Mouse (Mus musculus) G1E (cell line): ENCODE measurements around the gene Mon1a. TPM values are rescaled to one million over a fixed set of nuclear protein-coding genes. Genes with fewer than 3 reads are reported as not detected.
A peak's percentile ranks its signal among the peaks of the same experiment; 100 is the strongest.

ENCODE experiments used
- ATAC-seq: 2 replicates; pipeline ENCODE4 v1.8.0; 2016; ENCODE audit warnings: mild to moderate bottlenecking; ENCODE audit not compliant: insufficient number of reproducible peaks, poor library complexity, low FRiP score, severe bottlenecking; ENCODE audit errors: extremely low read depth
- DNase-seq: peaks from one replicate; pipeline ENCODE4 v3.0.0; 2012; ENCODE audit warnings: low spot score
- H3K27me3 ChIP-seq: 2 replicates; pipeline ENCODE4 v1.6.1; 2012; ENCODE audit warnings: mild to moderate bottlenecking, low read length, inconsistent platforms; ENCODE audit not compliant: insufficient read depth
- H3K36me3 ChIP-seq: replicated peaks from 2 replicates; pipeline ENCODE3; 2012; ENCODE audit warnings: mild to moderate bottlenecking, inconsistent platforms
- H3K4me1 ChIP-seq: 2 replicates; pipeline ENCODE4 v1.6.1; 2012; ENCODE audit warnings: low read depth, low read length, inconsistent platforms, mixed read lengths; ENCODE audit not compliant: insufficient read depth
- H3K4me3 ChIP-seq: 2 replicates; pipeline ENCODE4 v1.5.1; 2012; ENCODE audit warnings: low read depth, mild to moderate bottlenecking, inconsistent platforms, low read length, moderate library complexity, mixed read lengths
- H3K9me3 ChIP-seq: replicated peaks from 2 replicates; pipeline ENCODE4 v1.6.1; 2012; ENCODE audit warnings: inconsistent platforms
- CTCF ChIP-seq: IDR thresholded peaks from 2 replicates; pipeline ENCODE4 v1.5.1; 2012; ENCODE audit warnings: low read depth, low read length, inconsistent platforms, mixed read lengths
- GATA1 ChIP-seq: IDR thresholded peaks from 2 replicates; pipeline ENCODE4 v1.6.1; 2012; ENCODE audit warnings: borderline replicate concordance, low read length, inconsistent platforms, mixed read lengths
- GATA2 ChIP-seq: IDR thresholded peaks from 2 replicates; pipeline ENCODE4 v1.6.1; 2012; ENCODE audit warnings: low read depth, low read length, inconsistent platforms, borderline replicate concordance
- POLR2AphosphoS5 ChIP-seq: IDR thresholded peaks from 2 replicates; pipeline ENCODE4 v1.6.1; 2012; ENCODE audit warnings: low read depth, low read length, inconsistent platforms; ENCODE audit not compliant: insufficient replicate concordance
- TAL1 ChIP-seq: conservative IDR thresholded peaks from 2 replicates; pipeline ENCODE4 v1.6.1; 2012; ENCODE audit warnings: low read depth, low read length, inconsistent platforms, mixed read lengths
- polyA plus RNA-seq: library from polyadenylated mRNA; stranded (reverse); fragments of >175 nt; gene quantifications from 2 replicates; pipeline ENCODE4 v1.2.3, GENCODE M21; 2012
- total RNA-seq, 2 experiments: library from RNA; stranded (forward) in 1 of 2; stranded (reverse) in 1 of 2; fragments of 200-1000 nt in 1 of 2; fragments of >200 nt in 1 of 2; fragmentation: Nextera tagmentation in 1 of 2; gene quantifications; 2 replicates each; pipeline ENCODE4 v1.2.3; 2014 to 2017

The Mon1a gene
- total and polyA plus RNA-seq, 3 experiments: 2.0 to 13.6 (median 12.8) TPM

- ATAC-seq (no peak), DNase-seq (no peak)
- no peak overlapping the region for H3K4me3 ChIP-seq
- no peaks in the 10 kb centered on the region for H3K9me3 ChIP-seq
- no peaks in the 10 kb centered on the region for H3K36me3 ChIP-seq
- peaks cover 6% of the 10 kb centered on the region; the same call in 1 of the 2 replicates for H3K4me1 ChIP-seq
- no peak for TF ChIP-seq POLR2AphosphoS5
- no peak for TF ChIP-seq GATA2
- no peak for TF ChIP-seq CTCF
- no peak for TF ChIP-seq GATA1
- no peak for TF ChIP-seq TAL1
- H3K27me3 ChIP-seq: peaks cover 92% of the 10 kb centered on the region
Measured at GRCm38 (mm10) chr9:107936831-107937230, 48.9 kb downstream of the Mon1a start.

- H3K27me3 ChIP-seq: peaks cover 45% of the 10 kb centered on the region
- no peak for DNase-seq
Measured at GRCm38 (mm10) chr9:107947241-107948194, 59.6 kb downstream of the Mon1a start.

GRCm38 (mm10) chr9:107949184-107949921 is 61.4 kb downstream of the Mon1a start:
- Histone ChIP-seq H3K36me3 (peaks cover 21% of the 10 kb centered on the region), H3K27me3 (peaks cover 42% of the 10 kb centered on the region), H3K4me1 (peaks cover 38% of the 10 kb centered on the region), H3K4me3 (no peak overlapping the region), H3K9me3 (no peaks in the 10 kb centered on the region)
- ATAC-seq (no peak), DNase-seq (no peak)
- TF ChIP-seq TAL1 (no peak), CTCF (no peak), GATA1 (no peak), GATA2 (no peak), POLR2AphosphoS5 (no peak)

More at GRCm38 (mm10) chr9:107947241-107948194, 59.6 kb downstream of the Mon1a start:
- Histone ChIP-seq H3K36me3 (peaks cover 4% of the 10 kb centered on the region), H3K9me3 (no peaks in the 10 kb centered on the region), H3K4me1 (peaks cover 29% of the 10 kb centered on the region), H3K4me3 (no peak overlapping the region)
- ATAC-seq: no peak
- TF ChIP-seq GATA2 (no peak), GATA1 (no peak), CTCF (no peak), TAL1 (no peak)

GRCm38 (mm10) chr9:107949922-107950235 is 61.9 kb downstream of the Mon1a start, which contains the start of gene Traip:
Gene Traip (plus strand): TSS chr9:107950136.
- Histone ChIP-seq H3K9me3 (no peaks in the 10 kb centered on the region), H3K4me3 (peak within 1 kb of the TSS; percentile 90), H3K36me3 (peaks cover 26% of the 10 kb centered on the region), H3K4me1 (peaks cover 38% of the 10 kb centered on the region), H3K27me3 (peaks cover 42% of the 10 kb centered on the region)
- TF ChIP-seq GATA2 (no peak), POLR2AphosphoS5 (no peak), TAL1 (no peak), GATA1 (no peak), CTCF (no peak)
- DNase-seq (no peak), ATAC-seq (no peak)

- Histone ChIP-seq H3K27me3 (peaks cover 33% of the 10 kb centered on the region), H3K36me3 (peaks cover 34% of the 10 kb centered on the region), H3K4me1 (peaks cover 38% of the 10 kb centered on the region), H3K9me3 (no peaks in the 10 kb centered on the region), H3K4me3 (peak overlapping the region; percentile 90)
- peak; percentile 93 for ATAC-seq
- TF ChIP-seq POLR2AphosphoS5: no peak
- TF ChIP-seq TAL1: no peak
- TF ChIP-seq CTCF: no peak
- no peak for TF ChIP-seq GATA2
- no peak for TF ChIP-seq GATA1
- peak; percentile 94 for DNase-seq
Measured at GRCm38 (mm10) chr9:107950460-107951355, 62.8 kb downstream of the Mon1a start.

Other genes with a start within 250 kb of the Mon1a start
- not detected in 2 replicates for gene Slc38a3, start 218.6 kb upstream of the Mon1a start, total RNA-seq (2014; fragmentation: Nextera tagmentation)
- gene Slc38a3, start 218.6 kb upstream of the Mon1a start, total RNA-seq (2017): 0.11 and 0.12 TPM in 2 replicates
- gene Slc38a3, start 218.6 kb upstream of the Mon1a start, polyA plus RNA-seq: not detected in 2 replicates
- gene Gnat1, start 208.4 kb upstream of the Mon1a start, total RNA-seq (2014; fragmentation: Nextera tagmentation): not detected in 2 replicates
- gene Gnat1, start 208.4 kb upstream of the Mon1a start, total RNA-seq (2017): 0.05 TPM in 1 of 2 replicates, not detected in the other
- not detected in 2 replicates for gene Gnat1, start 208.4 kb upstream of the Mon1a start, polyA plus RNA-seq
- gene Sema3f, start 177.7 kb upstream of the Mon1a start, total RNA-seq (2014; fragmentation: Nextera tagmentation): not detected in 2 replicates
- 0.11 and 0.52 TPM in 2 replicates for gene Sema3f, start 177.7 kb upstream of the Mon1a start, total RNA-seq (2017)
- gene Sema3f, start 177.7 kb upstream of the Mon1a start, polyA plus RNA-seq: 0.07 and 0.09 TPM in 2 replicates
- 355 and 467 TPM in 2 replicates for gene Rbm5, start 117.2 kb upstream of the Mon1a start, total RNA-seq (2014; fragmentation: Nextera tagmentation)
- gene Rbm5, start 117.2 kb upstream of the Mon1a start, total RNA-seq (2017): 261 and 271 TPM in 2 replicates
- 14.3 and 23.4 TPM in 2 replicates for gene Rbm5, start 117.2 kb upstream of the Mon1a start, polyA plus RNA-seq
- 120 and 184 TPM in 2 replicates for gene Rbm6, start 14.9 kb upstream of the Mon1a start, total RNA-seq (2014; fragmentation: Nextera tagmentation)
- 91.6 and 105 TPM in 2 replicates for gene Rbm6, start 14.9 kb upstream of the Mon1a start, total RNA-seq (2017)
- gene Rbm6, start 14.9 kb upstream of the Mon1a start, polyA plus RNA-seq: 15.8 and 38.7 TPM in 2 replicates
- gene Mst1r, start 18.7 kb downstream of the Mon1a start, total RNA-seq (2014; fragmentation: Nextera tagmentation): not detected in 2 replicates
- gene Mst1r, start 18.7 kb downstream of the Mon1a start, total RNA-seq (2017): not detected in 2 replicates
- 0.01 TPM in 1 of 2 replicates, not detected in the other for gene Mst1r, start 18.7 kb downstream of the Mon1a start, polyA plus RNA-seq
- gene Actl11, start 40.3 kb downstream of the Mon1a start, total RNA-seq (2014; fragmentation: Nextera tagmentation): not detected in 2 replicates
- 0.11 TPM in 1 of 2 replicates, not detected in the other for gene Actl11, start 40.3 kb downstream of the Mon1a start, total RNA-seq (2017)
- gene Actl11, start 40.3 kb downstream of the Mon1a start, polyA plus RNA-seq: not detected in 2 replicates
- not detected in 2 replicates for gene Camkv, start 47.5 kb downstream of the Mon1a start, total RNA-seq (2014; fragmentation: Nextera tagmentation)
- gene Camkv, start 47.5 kb downstream of the Mon1a start, total RNA-seq (2017): 0.11 TPM in 1 of 2 replicates, not detected in the other
- gene Camkv, start 47.5 kb downstream of the Mon1a start, polyA plus RNA-seq: not detected in 2 replicates
- gene Traip, start 62.0 kb downstream of the Mon1a start, total RNA-seq (2014; fragmentation: Nextera tagmentation): 24.1 and 25.6 TPM in 2 replicates
- gene Traip, start 62.0 kb downstream of the Mon1a start, total RNA-seq (2017): 28.7 and 32.6 TPM in 2 replicates
- gene Traip, start 62.0 kb downstream of the Mon1a start, polyA plus RNA-seq: 3.1 and 10.7 TPM in 2 replicates
- gene Uba7, start 87.4 kb downstream of the Mon1a start, total RNA-seq (2014; fragmentation: Nextera tagmentation): 44.5 and 87.9 TPM in 2 replicates
- 145 and 186 TPM in 2 replicates for gene Uba7, start 87.4 kb downstream of the Mon1a start, total RNA-seq (2017)
- gene Uba7, start 87.4 kb downstream of the Mon1a start, polyA plus RNA-seq: 18.3 and 34.2 TPM in 2 replicates
- 0.75 and 1.0 TPM in 2 replicates for gene Gm20661, start 94.9 kb downstream of the Mon1a start, total RNA-seq (2014; fragmentation: Nextera tagmentation)
- gene Gm20661, start 94.9 kb downstream of the Mon1a start, total RNA-seq (2017): 1.8 and 2.6 TPM in 2 replicates
- gene Gm20661, start 94.9 kb downstream of the Mon1a start, polyA plus RNA-seq: 0.15 TPM in 1 of 2 replicates, not detected in the other
- 24.6 and 28.1 TPM in 2 replicates for gene Inka1, start 97.7 kb downstream of the Mon1a start, total RNA-seq (2014; fragmentation: Nextera tagmentation)
- 74.4 and 83.2 TPM in 2 replicates for gene Inka1, start 97.7 kb downstream of the Mon1a start, total RNA-seq (2017)
- gene Inka1, start 97.7 kb downstream of the Mon1a start, polyA plus RNA-seq: 75.6 and 81.1 TPM in 2 replicates
- gene Cdhr4, start 104.3 kb downstream of the Mon1a start, total RNA-seq (2014; fragmentation: Nextera tagmentation): 2.9 and 4.0 TPM in 2 replicates
- gene Cdhr4, start 104.3 kb downstream of the Mon1a start, total RNA-seq (2017): 8.4 and 11.3 TPM in 2 replicates
- 0.40 and 0.57 TPM in 2 replicates for gene Cdhr4, start 104.3 kb downstream of the Mon1a start, polyA plus RNA-seq
- gene Gm20662, start 108.2 kb downstream of the Mon1a start, total RNA-seq (2014; fragmentation: Nextera tagmentation): not detected in 2 replicates
- gene Gm20662, start 108.2 kb downstream of the Mon1a start, total RNA-seq (2017): 0.76 and 2.4 TPM in 2 replicates
- 0.14 and 0.27 TPM in 2 replicates for gene Gm20662, start 108.2 kb downstream of the Mon1a start, polyA plus RNA-seq
- 28.5 and 30.8 TPM in 2 replicates for gene Ip6k1, start 114.3 kb downstream of the Mon1a start, total RNA-seq (2014; fragmentation: Nextera tagmentation)
- gene Ip6k1, start 114.3 kb downstream of the Mon1a start, total RNA-seq (2017): 52.3 and 55.9 TPM in 2 replicates
- gene Ip6k1, start 114.3 kb downstream of the Mon1a start, polyA plus RNA-seq: 57.6 and 58.5 TPM in 2 replicates
- gene Gmppb, start 161.1 kb downstream of the Mon1a start, total RNA-seq (2014; fragmentation: Nextera tagmentation): 7.2 and 8.5 TPM in 2 replicates
- 19.4 and 22.0 TPM in 2 replicates for gene Gmppb, start 161.1 kb downstream of the Mon1a start, total RNA-seq (2017)
- gene Gmppb, start 161.1 kb downstream of the Mon1a start, polyA plus RNA-seq: 5.1 and 6.6 TPM in 2 replicates
- gene Amigo3, start 165.0 kb downstream of the Mon1a start, total RNA-seq (2014; fragmentation: Nextera tagmentation): 0.63 TPM in 1 of 2 replicates, not detected in the other
- 1.7 and 2.0 TPM in 2 replicates for gene Amigo3, start 165.0 kb downstream of the Mon1a start, total RNA-seq (2017)
- gene Amigo3, start 165.0 kb downstream of the Mon1a start, polyA plus RNA-seq: 0.31 and 0.35 TPM in 2 replicates
- 7.1 and 11.0 TPM in 2 replicates for gene Mst1, start 192.3 kb downstream of the Mon1a start, total RNA-seq (2014; fragmentation: Nextera tagmentation)
- 16.6 and 17.9 TPM in 2 replicates for gene Mst1, start 192.3 kb downstream of the Mon1a start, total RNA-seq (2017)
- 6.7 and 8.4 TPM in 2 replicates for gene Mst1, start 192.3 kb downstream of the Mon1a start, polyA plus RNA-seq
- 104 and 255 TPM in 2 replicates for gene Rnf123, start 195.2 kb downstream of the Mon1a start, total RNA-seq (2014; fragmentation: Nextera tagmentation)
- gene Rnf123, start 195.2 kb downstream of the Mon1a start, total RNA-seq (2017): 18.6 and 23.5 TPM in 2 replicates
- 39.5 and 74.5 TPM in 2 replicates for gene Rnf123, start 195.2 kb downstream of the Mon1a start, polyA plus RNA-seq
- 65.0 and 148 TPM in 2 replicates for gene Apeh, start 206.5 kb downstream of the Mon1a start, total RNA-seq (2014; fragmentation: Nextera tagmentation)
- gene Apeh, start 206.5 kb downstream of the Mon1a start, total RNA-seq (2017): 119 and 131 TPM in 2 replicates
- gene Apeh, start 206.5 kb downstream of the Mon1a start, polyA plus RNA-seq: 48.8 and 67.5 TPM in 2 replicates